Mouse (Mus musculus) megakaryocyte, embryonic 14.5 days (primary cell): Measurements from ENCODE around the gene Vamp9. TPM values are rescaled to one million over a fixed set of nuclear protein-coding genes. Genes with fewer than 3 reads are reported as not detected.
A peak's percentile ranks its signal among the peaks of the same experiment; 100 is the strongest.

Experiments
- H3K27me3 ChIP-seq: replicated peaks from 2 replicates; pipeline ENCODE3; 2012; ENCODE audit warnings: inconsistent platforms
- H3K36me3 ChIP-seq: replicated peaks from 2 replicates; pipeline ENCODE3; 2012; ENCODE audit warnings: low read length, inconsistent platforms, mixed read lengths
- H3K4me1 ChIP-seq: 2 replicates; pipeline ENCODE4 v1.6.1; 2012; ENCODE audit warnings: inconsistent platforms
- H3K4me3 ChIP-seq: replicated peaks from 2 replicates; pipeline ENCODE3; 2012; ENCODE audit warnings: moderate library complexity, mild to moderate bottlenecking, inconsistent platforms
- H3K9me3 ChIP-seq: 2 replicates; pipeline ENCODE4 v1.6.1; 2012; ENCODE audit warnings: inconsistent platforms
- FLI1 ChIP-seq: IDR thresholded peaks from 2 replicates; pipeline ENCODE4 v1.6.1; 2012; ENCODE audit warnings: low read length, inconsistent platforms, mixed read lengths
- GATA1 ChIP-seq: IDR thresholded peaks from 3 replicates; pipeline ENCODE4 v1.6.1; 2012; ENCODE audit warnings: mixed read lengths, low read length, inconsistent platforms, borderline replicate concordance
- polyA plus RNA-seq: library from polyadenylated mRNA; stranded (reverse); fragments of >175 nt; gene quantifications from 2 replicates; pipeline ENCODE4 v1.2.3, GENCODE M21; 2012; ENCODE audit warnings: low replicate concordance; ENCODE audit not compliant: insufficient read depth

Gene Vamp9
- polyA plus RNA-seq, 1 experiment: not detected

- Histone ChIP-seq H3K4me1 (no peaks in the 10 kb centered on the region), H3K27me3 (no peaks in the 10 kb centered on the region), H3K9me3 (peaks cover 11% of the 10 kb centered on the region), H3K36me3 (peaks cover 2% of the 10 kb centered on the region), H3K4me3 (no peak overlapping the region)
- TF ChIP-seq FLI1: no peak
- TF ChIP-seq GATA1: no peak
Observed at GRCm38 (mm10) chr5:99939440-99939839, 33.4 kb downstream of the Vamp9 start.

- Histone ChIP-seq H3K27me3 (no peaks in the 10 kb centered on the region), H3K4me3 (no peak overlapping the region), H3K36me3 (peaks cover 12% of the 10 kb centered on the region), H3K9me3 (peaks cover 30% of the 10 kb centered on the region), H3K4me1 (no peaks in the 10 kb centered on the region)
- no peak for TF ChIP-seq FLI1
- TF ChIP-seq GATA1: no peak
Observed at GRCm38 (mm10) chr5:99941273-99941672, 35.2 kb downstream of the Vamp9 start.

- H3K27me3 ChIP-seq: no peaks in the 10 kb centered on the region
- H3K4me3 ChIP-seq: no peak overlapping the region
- TF ChIP-seq GATA1 (no peak), FLI1 (no peak)
- H3K4me1 ChIP-seq: no peaks in the 10 kb centered on the region
- peaks cover 36% of the 10 kb centered on the region for H3K9me3 ChIP-seq
- peaks cover 13% of the 10 kb centered on the region for H3K36me3 ChIP-seq
Observed at GRCm38 (mm10) chr5:99941776-99942502, 35.9 kb downstream of the Vamp9 start.

DNA sequence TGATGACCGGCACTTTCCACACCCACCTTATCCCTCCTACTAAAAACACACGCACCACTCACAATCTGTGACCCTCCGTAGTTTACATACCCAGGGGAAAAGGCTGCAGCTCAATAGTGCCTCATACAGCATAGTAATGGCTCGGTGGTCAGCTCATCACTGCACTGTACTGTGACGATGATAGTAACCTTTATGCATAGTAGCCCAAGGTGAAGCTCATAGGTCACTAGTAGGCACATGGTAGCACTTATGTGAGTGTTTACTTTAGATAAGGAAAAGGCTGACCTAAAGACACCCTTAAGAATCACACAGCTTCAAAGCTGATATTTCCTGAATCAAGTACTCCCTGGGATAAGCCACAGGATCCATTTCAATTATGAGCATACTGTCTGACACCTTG lies 46.5 kb downstream of the Vamp9 start:
- H3K4me3 ChIP-seq: no peak overlapping the region
- H3K9me3 ChIP-seq: 0 out of 2 replicates have a peak, but pooled peaks cover 4% of the 10 kb centered on the region
- H3K4me1 ChIP-seq: peaks cover 3% of the 10 kb centered on the region; the same call in 1 of the 2 replicates
- TF ChIP-seq FLI1: no peak
- no peak for TF ChIP-seq GATA1
- peaks cover 46% of the 10 kb centered on the region for H3K36me3 ChIP-seq
- no peaks in the 10 kb centered on the region for H3K27me3 ChIP-seq

GRCm38 (mm10) chr5:99953883-99954282 lies 47.8 kb downstream of the Vamp9 start:
- H3K27me3 ChIP-seq: no peaks in the 10 kb centered on the region
- no peak for TF ChIP-seq FLI1
- no peak for TF ChIP-seq GATA1
- no peaks in the 10 kb centered on the region for H3K9me3 ChIP-seq
- peaks cover 3% of the 10 kb centered on the region; the same call in 1 of the 2 replicates for H3K4me1 ChIP-seq
- H3K4me3 ChIP-seq: no peak overlapping the region
- peaks cover 54% of the 10 kb centered on the region for H3K36me3 ChIP-seq

DNA sequence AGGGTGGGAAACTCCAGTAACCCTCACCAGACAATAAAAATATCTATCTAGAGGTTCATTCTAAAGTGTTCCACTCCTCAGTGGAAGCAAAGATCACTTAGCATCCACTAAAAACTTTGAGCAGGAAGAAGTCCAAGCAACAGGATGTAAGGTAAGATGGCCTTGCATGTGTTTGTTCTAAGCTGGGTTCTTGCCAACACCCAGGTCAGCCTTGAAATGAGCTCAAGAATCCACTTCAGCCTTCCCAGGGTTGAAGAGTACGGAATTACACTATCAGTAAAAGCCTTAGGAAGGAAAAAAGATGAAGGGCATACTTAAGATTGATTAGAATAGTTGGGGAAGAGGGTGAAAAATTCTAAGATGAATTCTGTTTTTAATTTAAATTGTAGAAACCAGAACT lies 52.6 kb downstream of the Vamp9 start:
- TF ChIP-seq FLI1 (no peak), GATA1 (no peak)
- peaks cover 3% of the 10 kb centered on the region; the same call in 1 of the 2 replicates for H3K4me1 ChIP-seq
- H3K27me3 ChIP-seq: no peaks in the 10 kb centered on the region
- no peaks in the 10 kb centered on the region for H3K9me3 ChIP-seq
- H3K4me3 ChIP-seq: no peak overlapping the region
- H3K36me3 ChIP-seq: peaks cover 77% of the 10 kb centered on the region

- H3K36me3 ChIP-seq: peaks cover 78% of the 10 kb centered on the region
- H3K4me3 ChIP-seq: no peak overlapping the region
- peaks cover 3% of the 10 kb centered on the region; the same call in 1 of the 2 replicates for H3K4me1 ChIP-seq
- no peaks in the 10 kb centered on the region for H3K9me3 ChIP-seq
- H3K27me3 ChIP-seq: no peaks in the 10 kb centered on the region
- TF ChIP-seq GATA1 (no peak), FLI1 (no peak)
Observed at GRCm38 (mm10) chr5:99959236-99959936, 53.3 kb downstream of the Vamp9 start.

DNA sequence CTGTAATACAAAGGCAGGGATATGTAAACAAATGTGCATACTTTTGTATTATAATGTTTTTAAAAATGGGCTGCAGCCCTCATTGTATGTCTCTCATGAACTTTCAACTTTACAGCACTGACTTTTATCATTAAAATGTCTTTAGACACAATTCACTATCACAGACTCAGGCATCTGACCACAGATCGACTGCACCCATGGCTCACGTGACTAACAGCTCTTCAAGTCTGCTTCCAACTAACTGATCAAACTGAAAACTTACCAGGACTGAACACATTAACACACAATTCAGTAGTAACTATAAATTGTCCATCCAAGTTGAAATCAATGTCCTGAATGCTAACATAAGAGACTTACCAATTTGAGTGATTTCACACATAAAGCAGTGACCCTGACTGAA lies 53.9 kb downstream of the Vamp9 start:
- H3K36me3 ChIP-seq: peaks cover 79% of the 10 kb centered on the region
- no peaks in the 10 kb centered on the region for H3K27me3 ChIP-seq
- H3K4me3 ChIP-seq: no peak overlapping the region
- H3K9me3 ChIP-seq: no peaks in the 10 kb centered on the region
- peaks cover 3% of the 10 kb centered on the region for H3K4me1 ChIP-seq
- TF ChIP-seq FLI1 (no peak), GATA1 (no peak)

- Histone ChIP-seq H3K4me1 (peaks cover 49% of the 10 kb centered on the region), H3K9me3 (no peaks in the 10 kb centered on the region), H3K4me3 (peak overlapping the region; percentile 80), H3K27me3 (no peaks in the 10 kb centered on the region), H3K36me3 (peaks cover 26% of the 10 kb centered on the region)
- TF ChIP-seq FLI1: no peak
- no peak for TF ChIP-seq GATA1
Observed at GRCm38 (mm10) chr5:99973941-99974340, 67.9 kb downstream of the Vamp9 start.

GRCm38 (mm10) chr5:99975061-99975460 lies 69.0 kb downstream of the Vamp9 start:
- TF ChIP-seq FLI1: no peak
- no peak for TF ChIP-seq GATA1
- Histone ChIP-seq H3K4me3 (peak overlapping the region; percentile 80), H3K36me3 (peaks cover 19% of the 10 kb centered on the region), H3K4me1 (peaks cover 46% of the 10 kb centered on the region), H3K9me3 (no peaks in the 10 kb centered on the region), H3K27me3 (no peaks in the 10 kb centered on the region)
